Mouse (Mus musculus) liver, embryonic 12.5 days (tissue): ENCODE data around the gene Cntnap1. TPM values are rescaled to one million over a fixed set of nuclear protein-coding genes. Genes with fewer than 3 reads are reported as not detected.

Source experiments
- ATAC-seq: fragments of 200-750 bp; cut with Nextera tagmentation; 2 replicates; pipeline ENCODE4 v1.8.0; 2017; ENCODE audit warnings: moderate number of reproducible peaks, mild to moderate bottlenecking, moderate library complexity
- H3K27ac ChIP-seq: fragments of 300-500 bp; sonication (generic); 2 replicates; pipeline ENCODE4 v1.5.1; 2016; ENCODE audit warnings: mild to moderate bottlenecking
- H3K27me3 ChIP-seq: fragments of 300-500 bp; sonication (generic); replicated peaks from 2 replicates; pipeline ENCODE4 v1.6.1; 2016; ENCODE audit warnings: mild to moderate bottlenecking, moderate library complexity
- H3K36me3 ChIP-seq: fragments of 300-500 bp; sonication (generic); 2 replicates; pipeline ENCODE4 v1.6.1; 2016; ENCODE audit warnings: mild to moderate bottlenecking, moderate library complexity
- H3K4me1 ChIP-seq: fragments of 300-500 bp; sonication (generic); 2 replicates; pipeline ENCODE4 v1.6.1; 2016
- H3K4me2 ChIP-seq: fragments of 300-500 bp; sonication (generic); 2 replicates; pipeline ENCODE4 v1.6.1; 2016; ENCODE audit warnings: mild to moderate bottlenecking, moderate library complexity
- H3K4me3 ChIP-seq: fragments of 300-500 bp; sonication (generic); 2 replicates; pipeline ENCODE4 v1.5.1; 2016; ENCODE audit warnings: mild to moderate bottlenecking, moderate library complexity
- H3K9ac ChIP-seq: fragments of 300-500 bp; sonication (generic); 2 replicates; pipeline ENCODE4 v1.6.1; 2016; ENCODE audit warnings: mild to moderate bottlenecking, moderate library complexity
- H3K9me3 ChIP-seq: fragments of 300-500 bp; sonication (generic); replicated peaks from 2 replicates; pipeline ENCODE4 v1.6.1; 2016; ENCODE audit warnings: mild to moderate bottlenecking, moderate library complexity
- WGBS: fragments of 180-500 bp; shearing (Covaris S2); methylation state at CpG from one replicate; pipeline ENCODE4 v1.1.7; 2016; ENCODE audit not compliant: insufficient replicate concordance; 5-methylcytosine and 5-hydroxymethylcytosine counted together
- polyA plus RNA-seq: library from polyadenylated mRNA; unstranded; fragments of >200 nt; fragmentation: Nextera tagmentation; extraction: Ambion mirVana; gene quantifications from 2 replicates; pipeline ENCODE4 v1.2.1, GENCODE M21; 2016

Cntnap1 gene
- polyA plus RNA-seq, 1 experiment from 2014 or later: 0.17 TPM

DNA sequence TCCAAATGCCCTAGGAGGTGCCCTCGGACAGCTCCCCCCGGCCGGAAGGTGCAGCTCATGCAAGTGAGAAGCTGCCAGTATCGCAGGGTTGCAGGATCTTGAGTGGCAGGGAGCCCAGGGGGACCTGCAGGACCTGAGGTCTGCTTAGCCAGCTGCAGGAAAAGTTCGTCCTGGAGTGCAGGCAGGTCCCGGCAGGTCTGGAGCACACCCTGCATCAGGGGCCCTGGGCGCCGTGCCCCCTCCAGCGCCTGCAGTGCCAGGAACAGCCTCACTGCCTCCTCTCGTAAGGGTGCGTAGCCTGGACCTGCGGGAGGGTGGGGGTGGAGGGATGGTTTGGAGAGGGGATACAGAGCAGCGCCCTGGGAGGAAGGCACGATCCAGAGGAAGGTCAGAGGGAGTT is 4.0 kb upstream of the Cntnap1 start:
- Histone ChIP-seq H3K9ac (no peak overlapping the region), H3K27me3 (peaks cover 100% of the 10 kb centered on the region), H3K36me3 (peaks cover 13% of the 10 kb centered on the region; the same call in 1 of the 2 replicates), H3K9me3 (no peaks in the 10 kb centered on the region), H3K4me1 (peaks cover 56% of the 10 kb centered on the region), H3K4me3 (no peak overlapping the region), H3K27ac (no peak overlapping the region), H3K4me2 (no peak overlapping the region)
- no peak for ATAC-seq
- WGBS: 49% methylated on average over 14 of the region's 14 CpGs

DNA sequence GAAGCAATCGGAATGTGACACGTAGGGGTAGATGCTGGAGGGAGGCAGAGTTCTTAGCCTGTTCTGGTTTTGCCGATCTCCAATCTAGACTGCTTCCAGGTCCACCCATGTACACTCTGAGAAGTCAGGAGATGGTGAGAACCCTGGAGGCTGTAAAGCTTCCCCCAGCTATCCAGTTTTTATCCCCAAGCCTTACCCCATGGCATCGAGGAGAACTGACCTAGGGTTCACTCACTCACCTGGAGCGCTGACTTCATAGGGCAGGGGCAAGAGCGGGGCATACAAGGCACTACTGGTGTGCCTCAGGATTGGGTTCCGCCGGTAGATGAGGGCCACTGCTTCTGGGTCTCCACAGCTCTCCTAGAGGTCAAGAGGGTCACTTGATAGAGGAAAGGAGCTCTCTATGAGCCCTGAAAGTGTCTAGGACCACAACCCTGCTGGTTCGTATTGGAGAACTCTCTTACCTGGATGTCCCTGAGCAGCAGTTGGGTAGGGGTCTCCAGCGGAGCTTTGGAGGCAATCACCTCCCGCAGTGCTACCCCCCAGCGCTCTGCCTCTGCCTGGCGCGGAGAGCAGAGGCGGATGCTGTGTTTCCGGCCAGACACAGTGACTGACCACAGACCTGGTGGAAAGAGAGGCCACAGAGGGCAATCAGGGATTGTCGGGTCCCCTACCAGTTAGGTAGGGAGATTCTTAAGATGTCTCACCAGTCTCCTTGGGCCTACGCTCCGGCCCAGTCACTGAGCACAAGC is 2.9 kb upstream of the Cntnap1 start:
- Histone ChIP-seq H3K4me2 (no peak overlapping the region), H3K27me3 (peaks cover 100% of the 10 kb centered on the region), H3K4me1 (peaks cover 67% of the 10 kb centered on the region), H3K36me3 (peaks cover 9% of the 10 kb centered on the region; the same call in 1 of the 2 replicates), H3K9ac (no peak overlapping the region), H3K4me3 (no peak overlapping the region), H3K27ac (no peak overlapping the region), H3K9me3 (no peaks in the 10 kb centered on the region)
- 36% methylated on average over 19 of the region's 19 CpGs for WGBS
- ATAC-seq: no peak

- ATAC-seq: no peak
- WGBS: 30% methylated on average over 8 of the region's 8 CpGs
- H3K9me3 ChIP-seq: no peaks in the 10 kb centered on the region
- no peak overlapping the region for H3K27ac ChIP-seq
- peaks cover 9% of the 10 kb centered on the region; the same call in 1 of the 2 replicates for H3K36me3 ChIP-seq
- no peak overlapping the region for H3K4me3 ChIP-seq
- peaks cover 100% of the 10 kb centered on the region for H3K27me3 ChIP-seq
- H3K4me2 ChIP-seq: no peak overlapping the region
- no peak overlapping the region for H3K9ac ChIP-seq
- H3K4me1 ChIP-seq: peaks cover 70% of the 10 kb centered on the region
Measured at GRCm38 (mm10) chr11:101167963-101168300, 2.4 kb upstream of the Cntnap1 start.

GRCm38 (mm10) chr11:101168301-101168980 is 1.9 kb upstream of the Cntnap1 start:
- Histone ChIP-seq H3K36me3 (peaks cover 9% of the 10 kb centered on the region; the same call in 1 of the 2 replicates), H3K27me3 (peaks cover 100% of the 10 kb centered on the region), H3K4me1 (peaks cover 74% of the 10 kb centered on the region), H3K27ac (no peak overlapping the region), H3K4me2 (no peak overlapping the region), H3K4me3 (no peak overlapping the region), H3K9me3 (no peaks in the 10 kb centered on the region), H3K9ac (no peak overlapping the region)
- ATAC-seq: no peak
- 29% methylated on average over 18 of the region's 18 CpGs for WGBS

GRCm38 (mm10) chr11:101169301-101170107 is 819 bp upstream of the Cntnap1 start:
- no peak for ATAC-seq
- peak overlapping the region; percentile 55 for H3K4me3 ChIP-seq
- peaks cover 100% of the 10 kb centered on the region for H3K27me3 ChIP-seq
- peak overlapping the region; percentile 68 for H3K4me2 ChIP-seq
- no peaks in the 10 kb centered on the region for H3K9me3 ChIP-seq
- peak overlapping the region; percentile 47; the same call in 1 of the 2 replicates for H3K9ac ChIP-seq
- peaks cover 9% of the 10 kb centered on the region; the same call in 1 of the 2 replicates for H3K36me3 ChIP-seq
- no peak overlapping the region for H3K27ac ChIP-seq
- H3K4me1 ChIP-seq: peaks cover 73% of the 10 kb centered on the region
- WGBS: 12% methylated on average over 17 of the region's 17 CpGs

DNA sequence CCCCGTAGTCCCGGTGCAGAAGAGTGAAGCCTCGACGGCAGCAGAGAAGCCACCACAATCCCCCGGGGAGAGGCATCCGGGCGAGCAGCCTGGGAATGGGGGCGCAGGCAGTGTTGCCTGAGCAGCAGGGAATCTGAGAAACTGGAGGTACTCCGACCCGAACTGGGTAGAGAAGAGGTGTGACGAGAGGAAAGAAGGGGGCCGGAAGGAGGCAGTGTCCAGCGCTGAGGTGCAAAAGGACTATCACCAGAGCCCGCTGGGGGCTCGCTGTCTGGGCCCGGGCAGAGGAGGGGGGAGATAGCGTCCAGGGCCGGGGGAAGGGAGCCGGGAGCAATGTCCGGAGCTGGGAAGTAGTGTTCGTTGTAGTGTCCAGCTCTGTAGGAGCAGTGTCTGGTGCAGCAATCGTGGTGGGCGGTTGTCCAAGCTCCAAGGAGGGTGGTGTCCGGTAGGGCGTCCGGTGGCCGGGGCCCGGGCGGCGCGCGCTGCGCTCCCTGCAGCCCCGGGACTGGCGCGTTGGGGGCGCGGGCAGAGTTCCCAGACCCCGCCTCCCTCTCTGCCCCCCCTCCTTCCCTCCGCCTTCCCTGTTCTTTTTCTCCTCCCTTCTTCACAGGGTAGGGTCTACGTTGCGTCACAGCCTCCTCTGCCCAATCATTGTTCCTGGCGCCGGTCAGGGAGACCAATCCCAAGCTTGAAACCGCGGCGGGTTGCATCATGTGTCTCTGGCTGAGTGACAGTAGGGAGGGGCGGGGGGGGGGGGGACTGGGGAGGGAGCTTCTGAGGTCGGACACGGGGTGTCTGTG is 688 bp downstream of the Cntnap1 start, which contains the start of gene Plekhh3:
TSS of gene Plekhh3 (minus strand) at position 541 of the 800 bp plus-strand sequence.
- under 1% methylated on average over 50 of the region's 50 CpGs for WGBS
- Histone ChIP-seq H3K36me3 (peaks cover 9% of the 10 kb centered on the region; the same call in 1 of the 2 replicates), H3K4me2 (peak within 1 kb of the TSS; percentile 68), H3K9me3 (no peaks in the 10 kb centered on the region), H3K4me3 (peak within 1 kb of the TSS; percentile 55), H3K4me1 (peaks cover 74% of the 10 kb centered on the region), H3K27ac (peak within 1 kb of the TSS; percentile 56), H3K27me3 (peaks cover 100% of the 10 kb centered on the region), H3K9ac (peak within 1 kb of the TSS; percentile 47)
- ATAC-seq: peak; percentile 84

GRCm38 (mm10) chr11:101171721-101172433 is 1.6 kb downstream of the Cntnap1 start:
- H3K9ac ChIP-seq: peak overlapping the region; percentile 32; the same call in 1 of the 2 replicates
- peaks cover 83% of the 10 kb centered on the region for H3K4me1 ChIP-seq
- no peak; the same call in 1 of the 2 replicates for ATAC-seq

GRCm38 (mm10) chr11:101172434-101172815 is 2.1 kb downstream of the Cntnap1 start:
- peaks cover 100% of the 10 kb centered on the region for H3K27me3 ChIP-seq
- peaks cover 5% of the 10 kb centered on the region; the same call in 1 of the 2 replicates for H3K36me3 ChIP-seq
- WGBS: 5% methylated on average over 5 of the region's 5 CpGs
- H3K9me3 ChIP-seq: no peaks in the 10 kb centered on the region
- H3K4me2 ChIP-seq: peak overlapping the region; percentile 68
- H3K9ac ChIP-seq: peak overlapping the region; percentile 32; the same call in 1 of the 2 replicates
- no peak for ATAC-seq
- peaks cover 86% of the 10 kb centered on the region for H3K4me1 ChIP-seq
- H3K27ac ChIP-seq: peak overlapping the region; percentile 56
- H3K4me3 ChIP-seq: peak overlapping the region; percentile 55

More at GRCm38 (mm10) chr11:101171721-101172433, 1.6 kb downstream of the Cntnap1 start:
- Histone ChIP-seq H3K4me3 (peak overlapping the region; percentile 55), H3K27me3 (peaks cover 100% of the 10 kb centered on the region), H3K4me2 (peak overlapping the region; percentile 68), H3K36me3 (peaks cover 9% of the 10 kb centered on the region; the same call in 1 of the 2 replicates), H3K27ac (peak overlapping the region; percentile 56), H3K9me3 (no peaks in the 10 kb centered on the region)
- under 1% methylated on average over 31 of the region's 31 CpGs for WGBS

- Histone ChIP-seq H3K4me1 (peaks cover 80% of the 10 kb centered on the region), H3K36me3 (no peaks in the 10 kb centered on the region), H3K4me2 (peak overlapping the region; percentile 65), H3K27me3 (peaks cover 100% of the 10 kb centered on the region), H3K4me3 (0 out of 2 replicates have a peak overlapping the region, but pooled peaks have one; percentile 35), H3K27ac (no peak overlapping the region), H3K9ac (no peak overlapping the region), H3K9me3 (no peaks in the 10 kb centered on the region)
- WGBS: 11% methylated on average over 11 of the region's 11 CpGs
- ATAC-seq: no peak
Measured at GRCm38 (mm10) chr11:101173112-101173511, 2.8 kb downstream of the Cntnap1 start.

GRCm38 (mm10) chr11:101173631-101174388 is 3.5 kb downstream of the Cntnap1 start:
- Histone ChIP-seq H3K4me1 (peaks cover 75% of the 10 kb centered on the region), H3K4me2 (peak overlapping the region; percentile 65), H3K27ac (no peak overlapping the region), H3K9ac (peak overlapping the region; percentile 5; the same call in 1 of the 2 replicates), H3K4me3 (peak overlapping the region; percentile 35), H3K9me3 (no peaks in the 10 kb centered on the region), H3K27me3 (peaks cover 100% of the 10 kb centered on the region), H3K36me3 (no peaks in the 10 kb centered on the region)
- ATAC-seq: peak; percentile 63
- WGBS: 2% methylated on average over 61 of the region's 61 CpGs
